Mouse (Mus musculus): ENCODE results near the gene Slc25a36. TPM values are rescaled to one million over a fixed set of nuclear protein-coding genes. Genes with fewer than 3 reads are reported as not detected.

Slc25a36 gene
- polyA plus RNA-seq, 1 experiment from 2014 or later: 96.5 TPM

- CTCF ChIA-PET: interaction anchor here (1.0 to 1.1 kb wide), 3 partner anchors 11 to 139 kb away, joined by 3 to 5 read pairs (median 3); no protein-coding TSS in a partner anchor
- ATAC-seq (no peak), DNase-seq (ENCODE audit: low read depth, low spot score) (no peak)
- no peaks in the 10 kb centered on the region for H3K27me3 ChIP-seq
- POLR2A ChIA-PET: interaction anchor here (0.7 to 1.5 kb wide), 2 partner anchors 9 to 10 kb away, joined by 3 to 9 read pairs; no protein-coding TSS in a partner anchor
- TF ChIP-seq CTCF (IDR thresholded peaks at IDR 0.05): no peak
- in situ Hi-C loops (cut with MboI; ENCODE audit: low pct_unique_long_range_greater_than_20kb): no loop called here
Observed at GRCm38 (mm10) chr9:97055906-97056305, 55.1 kb downstream of the Slc25a36 start.

DNA sequence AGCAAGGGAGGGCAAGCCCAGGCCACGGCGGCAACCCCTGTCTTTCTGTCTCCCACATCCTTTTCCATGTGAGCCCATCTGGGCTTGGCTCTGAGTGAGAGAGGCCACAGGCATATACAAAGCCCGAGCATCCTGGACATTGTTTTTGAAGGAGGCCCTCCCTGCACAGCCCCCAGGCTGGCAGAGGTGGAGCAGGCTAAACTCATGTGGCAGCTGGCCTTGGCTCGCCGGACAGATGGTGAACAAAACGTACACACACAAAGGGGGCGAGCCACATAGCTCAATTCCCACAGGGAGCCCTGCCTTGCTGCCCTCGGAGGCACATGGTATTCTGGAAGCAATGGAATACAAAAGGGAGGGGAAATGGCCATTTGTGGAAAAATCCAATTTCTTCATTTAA, 59.8 kb downstream of the Slc25a36 start:
- TF ChIP-seq CTCF (IDR thresholded peaks at IDR 0.05): no peak
- no peak for ATAC-seq
- no peak for DNase-seq (ENCODE audit: low read depth, low spot score)
- H3K27me3 ChIP-seq: no peaks in the 10 kb centered on the region
- CTCF ChIA-PET: no interaction called here
- POLR2A ChIA-PET: no interaction called here
- in situ Hi-C loops (cut with MboI; ENCODE audit: low pct_unique_long_range_greater_than_20kb): no loop called here

- ChIA-PET POLR2A (interaction anchor here (0.8 kb wide), 1 partner anchor 10 kb away, joined by 3 read pairs; no protein-coding TSS in a partner anchor), CTCF (no interaction called here)
- ATAC-seq (no peak), DNase-seq (ENCODE audit: low read depth, low spot score) (no peak)
- in situ Hi-C loops (cut with MboI; ENCODE audit: low pct_unique_long_range_greater_than_20kb): no loop called here
- no peak for TF ChIP-seq CTCF (IDR thresholded peaks at IDR 0.05)
- no peaks in the 10 kb centered on the region for H3K27me3 ChIP-seq
Observed at GRCm38 (mm10) chr9:97046240-97046639, 64.7 kb downstream of the Slc25a36 start.

DNA sequence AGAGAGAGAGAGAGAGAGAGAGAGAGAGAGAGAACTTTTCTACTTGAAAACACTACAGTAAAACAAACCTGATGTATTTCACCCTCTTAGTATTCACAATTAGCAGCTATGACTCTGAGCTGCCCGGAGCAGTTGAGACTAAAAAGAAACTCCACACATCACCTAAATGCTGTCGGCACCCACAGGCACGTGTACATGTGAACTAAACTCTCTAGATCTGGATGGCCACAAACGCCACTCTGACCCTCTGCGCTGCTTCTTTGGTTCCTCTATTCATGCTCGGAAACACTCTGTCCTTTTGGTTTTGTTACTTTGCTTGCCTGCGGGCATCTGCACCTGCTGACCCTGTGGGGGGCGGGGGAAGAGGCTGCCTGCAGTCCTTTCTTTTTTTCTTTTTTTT, 69.3 kb downstream of the Slc25a36 start:
- no peaks in the 10 kb centered on the region for H3K27me3 ChIP-seq
- in situ Hi-C loops (cut with MboI; ENCODE audit: low pct_unique_long_range_greater_than_20kb): no loop called here
- DNase-seq (ENCODE audit: low read depth, low spot score) (no peak), ATAC-seq (no peak)
- POLR2A ChIA-PET: interaction anchor here (1.4 kb wide), 1 partner anchor 18 kb away, joined by 3 read pairs; no protein-coding TSS in a partner anchor
- TF ChIP-seq CTCF (IDR thresholded peaks at IDR 0.05): no peak
- CTCF ChIA-PET: interaction anchor here (1.0 to 1.6 kb wide), 2 partner anchors 10 to 14 kb away, joined by 3 to 5 read pairs; no protein-coding TSS in a partner anchor

DNA sequence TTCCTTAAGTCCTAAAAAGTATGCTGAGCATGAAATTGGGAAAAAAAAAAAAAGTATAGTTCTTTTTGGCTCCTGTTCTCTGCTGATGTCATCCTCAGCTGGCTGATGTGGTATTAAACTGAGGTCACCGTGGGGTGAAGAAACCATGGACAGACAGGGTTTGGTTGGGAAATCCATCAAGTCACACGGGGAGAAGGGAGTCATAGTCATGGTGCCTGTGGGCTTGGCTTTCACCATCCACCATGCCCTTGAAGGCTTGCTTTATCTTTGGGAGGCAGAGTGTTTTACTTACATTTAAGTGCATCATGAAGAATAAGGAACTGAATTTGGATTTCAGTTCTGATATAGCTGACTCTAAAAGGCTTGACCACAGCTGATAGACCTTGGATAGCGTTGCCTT, 72.9 kb downstream of the Slc25a36 start:
- ATAC-seq: no peak
- TF ChIP-seq CTCF (IDR thresholded peaks at IDR 0.05): no peak

GRCm38 (mm10) chr9:97036656-97037055, 74.3 kb downstream of the Slc25a36 start:
- POLR2A ChIA-PET: no interaction called here
- no peaks in the 10 kb centered on the region for H3K27me3 ChIP-seq
- TF ChIP-seq CTCF (IDR thresholded peaks at IDR 0.05): no peak
- ATAC-seq: no peak
- in situ Hi-C loops (cut with MboI; ENCODE audit: low pct_unique_long_range_greater_than_20kb): no loop called here
- no peak for DNase-seq (ENCODE audit: low read depth, low spot score)
- CTCF ChIA-PET: no interaction called here

More for the DNA sequence above, 72.9 kb downstream of the Slc25a36 start:
- CTCF ChIA-PET: no interaction called here
- no peak for DNase-seq (ENCODE audit: low read depth, low spot score)
- in situ Hi-C loops (cut with MboI; ENCODE audit: low pct_unique_long_range_greater_than_20kb): no loop called here
- POLR2A ChIA-PET: no interaction called here
- H3K27me3 ChIP-seq: no peaks in the 10 kb centered on the region

GRCm38 (mm10) chr9:97027361-97027760, 83.6 kb downstream of the Slc25a36 start:
- no peak for ATAC-seq
- DNase-seq (ENCODE audit: low read depth, low spot score): no peak
- in situ Hi-C loops (cut with MboI; ENCODE audit: low pct_unique_long_range_greater_than_20kb): loop anchor here (5.0 kb wide), 1 partner anchor 35 kb away; no protein-coding TSS in a partner anchor
- ChIA-PET POLR2A (no interaction called here), CTCF (interaction anchor here (1.3 kb wide), 1 partner anchor 66 kb away, joined by 3 read pairs; no protein-coding TSS in a partner anchor)
- no peak for TF ChIP-seq CTCF (IDR thresholded peaks at IDR 0.05)
- H3K27me3 ChIP-seq: no peaks in the 10 kb centered on the region

DNA sequence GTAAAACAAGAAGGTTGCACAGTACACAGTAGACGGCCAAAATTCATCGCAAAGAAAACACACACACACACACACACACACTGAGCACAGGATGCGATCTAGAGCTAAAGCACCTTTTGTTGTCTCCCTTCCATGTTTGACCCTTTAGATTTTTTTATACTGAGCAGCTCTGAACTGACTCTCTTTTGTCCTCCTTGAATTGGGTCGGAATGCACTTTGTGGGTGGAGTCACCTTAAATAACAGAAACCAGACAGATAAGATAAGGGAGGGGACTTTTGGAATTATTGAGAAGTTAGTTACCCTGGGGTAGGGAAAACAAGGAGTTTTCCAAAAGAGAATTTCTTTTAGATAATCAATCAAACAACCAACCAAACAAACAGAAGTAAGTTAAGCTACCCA, 85.0 kb downstream of the Slc25a36 start:
- POLR2A ChIA-PET: no interaction called here
- no peak for TF ChIP-seq CTCF (IDR thresholded peaks at IDR 0.05)
- no peaks in the 10 kb centered on the region for H3K27me3 ChIP-seq
- CTCF ChIA-PET: no interaction called here
- no peak for DNase-seq (ENCODE audit: low read depth, low spot score)
- no peak for ATAC-seq
- in situ Hi-C loops (cut with MboI; ENCODE audit: low pct_unique_long_range_greater_than_20kb): loop anchor here (5.0 kb wide), 1 partner anchor 36 kb away; no protein-coding TSS in a partner anchor

Other genes starting within 250 kb of the Slc25a36 start
- 26.8 TPM for gene Pxylp1, start 218.5 kb downstream of the Slc25a36 start, polyA plus RNA-seq (2021)
- gene Spsb4, start 92.3 kb downstream of the Slc25a36 start, polyA plus RNA-seq (2021): 19.0 TPM

Data from Patski (cell line).